Mouse (Mus musculus) macrophage (primary cell): ENCODE data around the gene Pagr1a. TPM values are rescaled to one million over a fixed set of nuclear protein-coding genes. Genes with fewer than 3 reads are reported as not detected.
A peak's percentile ranks its signal among the peaks of the same experiment; 100 is the strongest.

Experiments used
- H3K27ac ChIP-seq: fragments of 350-480 bp; formaldehyde crosslinking; 2 replicates; pipeline ENCODE4 v1.9.0; 2021
- H3K36me3 ChIP-seq: fragments of 350-480 bp; formaldehyde crosslinking; 2 replicates; pipeline ENCODE4 v1.9.0; 2021; ENCODE audit errors: inconsistent target
- H3K4me3 ChIP-seq: fragments of 350-480 bp; formaldehyde crosslinking; 2 replicates; pipeline ENCODE4 v1.9.0; 2021; ENCODE audit errors: inconsistent target
- H3K79me2 ChIP-seq: fragments of 350-480 bp; formaldehyde crosslinking; 2 replicates; pipeline ENCODE4 v1.9.0; 2021; ENCODE audit errors: inconsistent target
- WGBS: methylation state at CpG from one replicate; pipeline ENCODE4 v1.1.7; 2026; ENCODE audit warnings: inconsistent platforms; ENCODE audit not compliant: missing documents; 5-methylcytosine and 5-hydroxymethylcytosine counted together
- polyA plus RNA-seq: library from polyadenylated mRNA; stranded (reverse); fragments of 250-400 nt; gene quantifications from 3 replicates; pipeline ENCODE4 v1.2.4, GENCODE M21; 2018; ENCODE audit warnings: inconsistent platforms

The Pagr1a gene
- polyA plus RNA-seq, 1 experiment from 2014 or later = 13.4 TPM

DNA sequence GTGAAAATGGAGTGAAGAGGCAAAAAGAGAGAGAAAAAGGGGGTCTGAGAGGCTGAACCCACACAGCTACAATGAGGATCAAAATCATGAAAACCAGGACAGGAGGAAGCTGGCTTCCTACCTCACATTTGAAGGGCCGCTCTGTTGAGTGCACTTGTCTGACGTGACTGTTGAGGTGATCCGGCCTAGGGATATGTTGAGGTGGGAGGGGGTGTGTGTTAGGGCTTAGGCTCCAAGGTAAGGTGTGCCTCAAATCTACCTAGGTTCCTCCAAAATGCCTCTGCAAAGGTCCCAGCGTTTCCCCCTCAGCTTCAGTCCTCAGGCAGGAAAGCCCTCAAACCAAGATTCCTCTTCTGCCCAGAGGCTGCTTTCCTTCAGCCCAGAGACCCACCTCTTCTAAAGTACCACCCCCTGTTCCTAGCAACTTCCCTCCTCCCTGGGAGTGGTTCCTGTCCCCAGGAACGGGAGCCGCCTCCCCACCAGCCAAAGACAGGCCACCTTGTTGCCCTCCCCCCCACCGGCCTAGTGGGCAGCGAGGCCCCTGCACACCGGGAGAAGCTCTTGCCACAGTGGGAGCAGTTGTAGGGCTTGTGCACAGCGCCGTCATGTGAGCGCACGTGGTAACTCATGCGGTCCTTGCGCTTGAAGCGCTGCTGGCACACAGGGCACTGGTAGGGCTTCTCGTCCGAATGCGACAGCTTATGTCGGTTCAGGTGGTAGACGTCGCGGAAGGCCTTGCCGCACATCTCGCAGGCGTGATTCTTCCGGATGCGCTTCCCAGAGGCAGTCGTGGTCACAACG lies 7.8 kb upstream of the Pagr1a start:
- H3K36me3 ChIP-seq = 0 out of 2 replicates have a peak, but pooled peaks cover 5% of the 10 kb centered on the region
- WGBS = under 1% methylated on average over 29 of the region's 30 CpGs
- peak overlapping the region; percentile 47 for H3K4me3 ChIP-seq
- peaks cover 22% of the 10 kb centered on the region for H3K79me2 ChIP-seq
- peak overlapping the region; percentile 77 for H3K27ac ChIP-seq

DNA sequence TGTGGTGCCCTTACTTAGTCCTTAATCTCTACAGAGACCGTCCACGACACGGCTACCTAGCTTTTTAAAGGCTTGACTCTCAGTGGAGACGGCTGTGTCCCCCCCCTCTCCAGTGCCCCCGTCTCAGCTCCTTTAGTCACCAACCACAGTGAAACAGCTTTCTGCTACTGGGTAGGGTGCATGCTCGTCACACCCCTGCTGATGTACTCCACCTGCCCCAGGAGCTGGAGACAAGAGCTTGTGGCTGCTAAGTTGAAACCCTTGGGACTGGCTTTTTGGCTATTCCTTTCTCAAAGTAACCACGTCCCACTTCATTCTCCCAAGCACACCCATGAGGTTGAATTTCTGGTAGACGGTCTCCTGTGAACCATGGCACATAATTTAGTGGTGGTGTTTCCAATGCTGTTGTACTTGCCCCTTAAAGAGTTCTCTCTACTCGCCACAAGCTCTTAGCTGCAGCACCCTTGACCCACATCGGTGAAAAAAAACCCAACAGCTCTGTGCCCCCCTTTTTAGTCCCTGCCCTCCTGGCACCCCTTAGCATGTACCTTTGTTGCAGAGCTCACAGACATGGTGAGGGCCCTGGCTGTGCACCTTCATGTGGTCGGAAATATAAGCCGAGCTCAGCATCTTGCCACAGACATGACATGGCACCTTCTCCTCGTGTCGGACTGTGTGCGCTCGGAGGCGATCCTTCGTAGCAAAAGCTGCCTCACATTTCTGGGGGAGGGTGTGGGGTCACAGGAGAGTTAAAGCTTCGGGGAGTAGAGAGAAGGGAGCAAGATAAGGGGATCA lies 6.9 kb upstream of the Pagr1a start:
- peak overlapping the region; percentile 47 for H3K4me3 ChIP-seq
- peak overlapping the region; percentile 77 for H3K27ac ChIP-seq
- peaks cover 22% of the 10 kb centered on the region for H3K79me2 ChIP-seq
- 0 out of 2 replicates have a peak, but pooled peaks cover 5% of the 10 kb centered on the region for H3K36me3 ChIP-seq
- 20% methylated on average over 19 of the region's 19 CpGs for WGBS

DNA sequence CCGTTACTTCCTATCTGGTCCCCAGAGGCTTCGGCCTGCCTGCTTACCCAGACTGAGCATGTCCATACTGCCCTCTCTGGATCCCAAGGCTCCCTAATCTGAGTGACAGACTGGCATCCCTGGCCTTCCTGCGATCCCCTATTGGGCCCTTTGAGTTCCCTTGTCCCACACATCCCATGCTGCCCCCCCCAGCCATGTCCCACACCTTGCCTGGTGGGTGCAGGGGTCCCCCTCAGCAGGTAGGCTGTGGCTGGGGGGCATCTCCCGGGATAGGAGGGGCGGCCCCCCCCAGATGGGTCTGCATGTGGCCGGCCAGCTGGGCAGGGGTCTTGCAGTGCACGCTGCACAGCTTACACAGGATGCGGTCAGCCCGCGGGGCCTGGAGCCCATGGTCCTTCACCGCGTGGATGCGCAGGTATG lies 6.1 kb upstream of the Pagr1a start:
- no peak overlapping the region for H3K27ac ChIP-seq
- 81% methylated on average over 9 of the region's 13 CpGs for WGBS
- H3K79me2 ChIP-seq = peaks cover 22% of the 10 kb centered on the region
- H3K36me3 ChIP-seq = 0 out of 2 replicates have a peak, but pooled peaks cover 5% of the 10 kb centered on the region
- no peak overlapping the region for H3K4me3 ChIP-seq

DNA sequence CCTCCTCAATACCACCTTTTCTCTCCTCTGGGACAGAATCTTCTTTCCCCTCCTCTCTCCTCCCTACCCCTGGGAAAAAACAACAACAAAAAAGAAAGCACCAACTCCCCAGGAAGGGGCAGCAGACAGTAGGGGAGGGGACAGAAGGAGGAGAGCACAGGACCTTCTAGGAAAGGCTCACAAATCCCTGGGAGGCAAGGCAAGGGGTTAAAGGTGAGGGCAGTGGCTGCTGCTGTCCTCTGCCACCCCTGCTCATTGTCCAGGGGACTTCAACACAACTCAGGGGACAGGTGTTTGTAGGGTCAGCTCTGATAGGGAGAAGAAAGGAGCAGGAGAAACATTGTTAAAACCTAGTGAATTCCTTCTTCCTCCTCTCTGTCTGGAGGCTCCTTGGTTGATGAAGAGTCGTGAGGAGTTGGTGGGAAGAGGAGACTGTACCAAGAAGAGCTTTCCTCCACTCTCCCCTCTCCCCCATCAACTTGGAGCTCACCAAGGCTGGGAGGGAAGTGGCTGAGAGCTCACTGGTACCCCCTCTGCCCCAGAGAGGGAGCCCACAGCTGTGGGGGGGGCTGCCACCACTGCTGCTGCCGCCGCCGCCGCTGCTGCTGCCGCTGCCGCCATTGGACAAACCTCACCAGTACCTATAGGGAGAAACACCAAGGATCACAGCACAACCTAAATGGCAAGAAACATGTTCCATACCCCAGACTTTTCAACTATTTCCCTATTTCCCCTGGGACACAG lies 5.5 kb upstream of the Pagr1a start:
- H3K36me3 ChIP-seq = 0 out of 2 replicates have a peak, but pooled peaks cover 5% of the 10 kb centered on the region
- H3K4me3 ChIP-seq = no peak overlapping the region
- 87% methylated on average over 7 of the region's 7 CpGs for WGBS
- H3K79me2 ChIP-seq = peaks cover 22% of the 10 kb centered on the region
- H3K27ac ChIP-seq = 0 out of 2 replicates have a peak overlapping the region, but pooled peaks have one; percentile 0

DNA sequence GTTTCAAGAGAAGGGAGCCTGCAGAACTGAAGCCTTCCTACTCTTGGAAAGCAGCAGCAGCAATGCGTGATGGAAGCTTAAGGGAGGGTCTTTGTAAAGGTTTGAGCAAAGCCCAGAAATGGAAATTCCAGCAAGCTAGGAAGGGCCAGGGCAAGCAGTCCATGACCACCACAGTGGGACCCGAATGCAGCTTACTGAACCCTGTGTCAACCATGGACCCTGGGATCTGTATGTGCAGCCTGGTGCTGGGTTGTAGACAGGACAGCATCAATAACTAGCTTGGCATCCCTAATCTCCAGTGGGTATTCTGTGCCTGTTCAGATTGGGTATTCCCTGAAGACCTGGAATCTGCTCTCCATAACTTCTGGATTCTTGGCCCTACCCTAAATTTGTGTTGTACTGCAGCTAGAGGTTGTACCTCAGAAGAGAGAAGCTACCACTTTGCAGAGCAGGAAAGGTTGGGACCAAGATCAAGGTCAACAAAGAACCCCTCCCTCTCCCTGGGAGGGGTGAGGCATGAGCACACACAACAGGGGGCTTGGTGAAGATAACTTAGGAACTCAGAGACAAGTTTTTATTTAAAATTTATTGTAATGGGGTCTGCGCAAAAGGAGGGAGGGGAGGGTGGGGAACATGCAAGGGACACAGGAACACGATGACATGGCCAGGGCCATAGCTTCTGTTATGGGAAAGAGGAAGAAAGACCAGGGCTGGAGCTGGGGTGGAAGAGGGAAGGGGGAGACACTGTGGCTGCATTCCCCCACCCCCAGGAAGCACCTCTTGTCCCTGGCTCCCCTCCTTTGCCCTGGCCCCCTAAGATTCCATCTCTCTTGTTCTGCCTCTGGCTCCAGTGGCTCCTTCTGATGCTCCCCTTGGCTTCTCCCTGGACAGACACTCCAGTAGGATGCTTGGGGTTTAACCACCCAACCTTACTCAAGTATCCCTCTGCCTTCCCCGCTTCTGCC lies 4.7 kb upstream of the Pagr1a start:
- H3K36me3 ChIP-seq = 0 out of 2 replicates have a peak, but pooled peaks cover 5% of the 10 kb centered on the region
- peaks cover 22% of the 10 kb centered on the region for H3K79me2 ChIP-seq

DNA sequence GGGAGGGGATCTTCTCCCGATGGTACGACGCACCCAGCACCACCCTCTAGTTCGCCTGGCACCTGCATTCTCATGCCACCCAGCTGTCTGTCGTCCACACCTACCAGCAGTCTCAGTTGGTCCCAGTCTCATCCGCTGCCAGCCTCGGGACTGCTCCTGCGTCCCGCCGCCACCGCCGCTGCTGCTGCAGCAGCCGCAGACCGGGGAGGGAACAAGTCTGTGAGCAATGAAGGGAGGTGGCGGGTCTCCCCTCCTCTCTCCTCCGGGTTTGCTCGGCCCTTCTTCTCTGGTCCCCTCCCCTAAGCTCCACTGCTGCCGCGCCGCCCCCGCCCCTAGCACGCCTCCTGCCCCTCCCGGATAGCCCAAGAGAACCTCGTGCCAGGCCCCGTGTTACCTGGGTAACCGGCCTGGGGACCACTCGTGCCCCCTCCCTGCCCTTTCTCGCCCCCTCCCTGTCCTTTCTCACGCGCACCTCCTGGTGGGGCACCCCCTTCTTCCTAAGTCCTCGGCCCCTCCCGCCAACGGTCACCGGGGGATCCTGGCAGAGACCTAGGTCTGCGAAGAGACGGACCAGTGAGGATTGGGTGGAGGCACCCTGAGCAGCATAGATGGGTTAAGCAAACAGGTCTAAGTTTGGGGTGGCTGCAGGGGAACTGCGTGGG lies 3.9 kb upstream of the Pagr1a start, which contains the start of the genes Gm42742 and Prrt2:
Gm42742 (minus strand) TSS at position 197 of the 662 bp plus-strand sequence.
Prrt2 (minus strand) TSS at position 311 of the 662 bp plus-strand sequence.
- no peak within 1 kb of the TSS for H3K4me3 ChIP-seq
- 19% methylated on average over 34 of the region's 37 CpGs for WGBS
- 0 out of 2 replicates have a peak, but pooled peaks cover 5% of the 10 kb centered on the region for H3K36me3 ChIP-seq
- H3K27ac ChIP-seq = no peak within 1 kb of the TSS
- H3K79me2 ChIP-seq = peaks cover 22% of the 10 kb centered on the region

More for the DNA sequence above, 4.7 kb upstream of the Pagr1a start:
- 0 out of 2 replicates have a peak overlapping the region, but pooled peaks have one; percentile 0 for H3K27ac ChIP-seq
- H3K4me3 ChIP-seq = no peak overlapping the region
- 49% methylated on average over 5 of the region's 5 CpGs for WGBS

DNA sequence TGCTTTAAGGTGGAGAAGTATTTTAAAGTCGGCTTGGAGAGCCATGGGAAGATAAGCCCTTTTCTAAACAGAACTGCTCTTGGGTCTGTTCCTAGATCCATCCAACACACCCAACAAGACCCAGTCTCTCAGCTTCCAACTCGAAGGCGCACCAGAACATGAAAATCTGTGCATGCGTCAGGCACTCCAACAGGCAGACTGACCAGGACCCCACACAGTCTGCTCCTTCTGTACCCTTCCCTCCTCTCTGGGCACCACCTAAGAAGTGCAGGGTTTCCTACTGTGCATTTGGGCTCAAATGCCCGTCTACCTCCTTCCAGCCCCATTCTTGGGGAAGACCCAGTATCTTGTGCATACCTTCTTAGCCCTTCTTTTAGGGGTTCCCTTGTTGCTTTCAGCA lies 3.3 kb upstream of the Pagr1a start:
- H3K27ac ChIP-seq = no peak overlapping the region
- H3K79me2 ChIP-seq = peaks cover 28% of the 10 kb centered on the region
- 0 out of 2 replicates have a peak, but pooled peaks cover 5% of the 10 kb centered on the region for H3K36me3 ChIP-seq
- WGBS = 78% methylated on average over 5 of the region's 5 CpGs
- H3K4me3 ChIP-seq = no peak overlapping the region

DNA sequence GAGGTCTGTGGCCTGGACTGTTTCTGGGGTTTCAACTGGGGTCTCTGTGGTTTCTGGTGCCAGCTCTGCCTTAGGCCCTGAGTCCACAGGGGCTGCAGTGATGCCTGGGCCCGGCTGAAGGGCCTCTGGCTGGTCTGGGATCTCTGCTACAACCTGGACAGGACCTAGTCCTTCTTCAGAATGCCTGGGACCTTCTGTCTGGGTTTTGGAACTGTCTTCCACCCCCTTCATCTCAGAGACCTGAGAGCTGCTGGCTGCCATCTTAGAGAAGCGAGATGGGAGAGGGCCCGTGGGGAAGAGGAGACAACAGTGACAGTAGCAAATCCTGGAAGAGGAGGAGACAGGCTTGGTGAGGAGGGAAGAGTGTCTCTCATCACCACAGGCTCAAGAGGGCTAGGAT lies 2.9 kb upstream of the Pagr1a start:
- Histone ChIP-seq H3K36me3 (0 out of 2 replicates have a peak, but pooled peaks cover 5% of the 10 kb centered on the region), H3K4me3 (no peak overlapping the region)

DNA sequence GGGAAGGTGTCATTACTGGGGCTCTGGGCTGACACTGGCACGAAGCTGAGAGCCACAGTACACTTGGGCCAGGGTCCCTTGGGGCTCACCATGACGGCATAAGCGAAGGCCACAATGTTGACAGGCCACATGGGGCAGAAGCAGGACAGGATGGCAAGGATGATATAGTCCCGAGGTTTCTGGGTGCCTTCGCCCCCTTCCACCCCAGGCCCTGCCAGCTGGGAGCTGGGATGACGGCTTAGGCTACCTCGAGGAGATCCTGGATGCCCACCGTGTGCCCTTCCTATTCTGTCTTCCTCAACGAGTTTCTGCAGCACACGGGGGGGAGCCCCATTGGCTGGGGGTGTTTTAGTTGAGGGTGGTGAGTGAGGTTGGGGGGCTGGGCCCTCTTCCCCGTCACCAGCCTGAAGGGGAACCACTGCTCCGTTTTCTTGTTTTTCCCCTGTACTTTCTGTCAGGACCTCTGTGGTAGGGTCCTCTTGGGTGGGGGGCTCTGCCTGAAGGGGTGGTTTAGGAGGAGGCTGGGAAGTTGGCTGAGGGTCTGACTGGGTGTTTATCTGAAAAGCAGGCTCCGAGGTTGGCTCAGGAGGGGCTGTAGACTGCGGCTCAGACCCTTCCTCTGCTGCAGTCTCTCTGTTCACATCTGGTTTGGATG lies 2.3 kb upstream of the Pagr1a start:
- WGBS = 84% methylated on average over 14 of the region's 14 CpGs
- Histone ChIP-seq H3K79me2 (peaks cover 30% of the 10 kb centered on the region), H3K36me3 (0 out of 2 replicates have a peak, but pooled peaks cover 5% of the 10 kb centered on the region), H3K27ac (no peak overlapping the region), H3K4me3 (no peak overlapping the region)

More for the DNA sequence above, 2.9 kb upstream of the Pagr1a start:
- WGBS = 92% methylated on average over 3 of the region's 3 CpGs
- H3K27ac ChIP-seq = no peak overlapping the region
- peaks cover 30% of the 10 kb centered on the region for H3K79me2 ChIP-seq

DNA sequence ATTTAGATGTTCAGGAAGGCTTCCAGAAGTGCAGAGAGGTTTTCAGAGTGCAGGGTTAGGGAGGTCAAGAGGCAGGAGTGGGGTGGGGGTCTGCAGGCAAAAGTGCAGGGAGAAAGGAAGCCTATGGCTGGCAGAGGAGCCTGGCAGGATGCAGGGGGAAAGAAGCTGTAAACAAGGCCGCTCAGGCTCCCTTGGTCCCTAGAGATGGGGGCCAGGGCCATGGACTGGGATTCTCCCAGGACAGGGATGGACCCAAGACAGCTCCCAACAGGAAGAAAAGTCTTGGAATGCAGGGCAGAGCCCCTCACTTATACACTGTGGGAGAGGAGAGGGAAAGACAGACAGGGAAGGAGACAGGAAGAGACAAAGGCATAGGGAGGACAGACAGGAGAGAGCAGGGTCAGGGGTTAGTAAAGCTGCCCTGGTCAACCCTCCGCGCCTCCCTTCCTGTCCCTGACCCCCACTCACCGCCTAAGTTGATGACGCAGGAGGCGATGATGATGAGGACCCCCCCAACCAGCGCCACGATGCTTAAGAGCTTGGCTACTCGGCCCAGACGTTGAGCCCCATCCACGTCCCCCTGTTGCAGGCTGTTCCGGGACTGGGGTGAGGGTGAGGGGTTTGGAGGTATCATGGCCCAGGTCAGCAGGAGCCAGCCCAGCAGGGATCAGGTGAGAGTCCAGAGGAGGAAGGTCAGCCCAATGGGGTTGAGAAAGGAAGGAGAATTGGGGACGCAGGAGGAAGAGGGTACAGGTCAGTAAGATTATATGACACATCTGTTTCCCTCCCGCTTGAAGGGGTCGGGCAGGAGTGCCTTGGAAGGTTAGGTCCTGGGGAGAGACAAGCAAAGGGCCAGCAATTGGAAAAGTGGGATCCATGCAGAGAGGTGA lies 1.5 kb upstream of the Pagr1a start:
- H3K27ac ChIP-seq = no peak overlapping the region
- 0 out of 2 replicates have a peak, but pooled peaks cover 5% of the 10 kb centered on the region for H3K36me3 ChIP-seq
- 93% methylated on average over 15 of the region's 15 CpGs for WGBS
- H3K4me3 ChIP-seq = no peak overlapping the region
- H3K79me2 ChIP-seq = peaks cover 30% of the 10 kb centered on the region

DNA sequence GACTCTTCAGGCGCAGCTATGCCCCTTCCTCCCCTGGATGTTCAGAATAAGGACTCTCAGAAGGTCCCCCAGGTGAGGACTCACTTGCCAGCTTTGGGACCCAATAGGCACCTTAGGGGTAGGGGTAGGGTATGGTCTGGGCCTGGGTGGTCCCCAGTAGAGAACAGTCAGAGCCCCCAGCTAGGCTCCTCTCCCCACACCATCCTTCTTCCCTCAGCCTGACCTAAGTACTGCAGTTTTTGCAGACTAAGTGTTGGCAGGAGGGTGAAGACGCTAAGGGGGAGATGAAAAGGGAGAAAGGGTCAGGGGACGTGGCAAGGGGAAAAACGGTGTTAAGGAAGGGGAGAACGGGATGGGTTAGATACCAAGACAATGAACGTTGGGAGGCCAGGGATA lies 796 bp upstream of the Pagr1a start:
- no peak overlapping the region for H3K4me3 ChIP-seq
- WGBS = 84% methylated on average over 5 of the region's 6 CpGs
- 0 out of 2 replicates have a peak, but pooled peaks cover 5% of the 10 kb centered on the region for H3K36me3 ChIP-seq
- peaks cover 31% of the 10 kb centered on the region for H3K79me2 ChIP-seq
- no peak overlapping the region for H3K27ac ChIP-seq
